Mouse (Mus musculus) monocyte, adult 59 days (primary cell): ENCODE measurements around the gene Tsga10. TPM values are rescaled to one million over a fixed set of nuclear protein-coding genes. Genes with fewer than 3 reads are reported as not detected.

ENCODE experiments used
- total RNA-seq, 2 experiments: library from RNA; stranded (reverse); gene quantifications; one replicate each; pipeline ENCODE4 v1.2.4; 2023

Gene Tsga10
- total RNA-seq, result 10 to 100 TPM; 15.0 to 15.5 TPM

DNA sequence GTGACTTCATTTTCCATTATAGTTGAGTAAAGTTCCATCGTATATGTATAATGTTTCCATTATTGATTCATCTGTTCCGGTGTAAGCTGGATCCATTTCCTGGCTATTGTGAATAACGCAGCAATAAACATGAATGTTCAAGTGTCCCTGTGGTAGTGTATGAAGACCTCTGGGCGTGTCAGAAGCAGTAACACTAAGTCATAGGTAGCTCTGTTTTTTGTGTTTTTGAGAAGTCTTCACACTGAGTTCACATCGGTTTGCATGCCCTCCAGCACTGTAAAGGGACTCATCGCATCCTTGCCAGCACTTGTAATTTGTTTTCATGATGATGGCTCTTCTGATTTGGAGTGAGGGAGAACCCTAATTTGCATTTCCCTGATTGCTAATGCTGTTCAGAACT, at the start of gene Tsga10:
Gene Tsga10 (minus strand): TSS at position 144 of the 400 bp plus-strand sequence.

DNA sequence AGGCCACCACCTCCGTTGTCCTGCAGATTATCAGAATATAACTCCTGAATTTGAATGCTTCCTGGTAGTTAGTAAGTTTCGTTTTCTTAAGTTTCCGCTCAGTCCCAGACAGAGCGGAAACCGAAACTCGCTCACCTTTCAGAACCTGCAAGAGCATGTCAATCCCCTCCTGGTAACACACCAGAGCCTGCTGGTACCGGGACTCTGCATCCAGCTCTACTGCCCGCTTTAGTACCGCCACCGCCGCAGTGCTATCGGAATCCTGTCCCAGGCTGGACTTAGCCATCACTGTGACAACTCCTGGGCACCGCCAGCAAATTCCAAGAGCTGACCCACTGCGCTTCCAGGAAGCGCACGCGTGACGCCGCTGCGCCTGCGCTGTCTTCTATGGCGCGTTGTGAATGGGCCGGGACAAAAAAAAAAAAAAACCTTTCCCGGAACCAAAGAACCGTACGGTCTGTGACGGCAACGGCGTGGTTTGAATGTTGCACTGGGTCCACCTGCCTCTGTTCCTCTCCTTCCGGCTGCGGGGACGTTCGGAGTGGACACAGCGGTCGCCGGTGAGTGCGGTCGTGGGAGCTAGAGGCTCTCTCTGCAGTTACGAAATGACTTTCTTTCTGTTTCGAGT, 23.9 kb upstream of the Tsga10 start, which contains the start of the genes Mitd1 and Mrpl30:
Gene Mitd1 (minus strand): TSS at position 387 of the 628 bp plus-strand sequence.
Gene Mrpl30 (plus strand): TSS at position 453 of the 628 bp plus-strand sequence.

DNA sequence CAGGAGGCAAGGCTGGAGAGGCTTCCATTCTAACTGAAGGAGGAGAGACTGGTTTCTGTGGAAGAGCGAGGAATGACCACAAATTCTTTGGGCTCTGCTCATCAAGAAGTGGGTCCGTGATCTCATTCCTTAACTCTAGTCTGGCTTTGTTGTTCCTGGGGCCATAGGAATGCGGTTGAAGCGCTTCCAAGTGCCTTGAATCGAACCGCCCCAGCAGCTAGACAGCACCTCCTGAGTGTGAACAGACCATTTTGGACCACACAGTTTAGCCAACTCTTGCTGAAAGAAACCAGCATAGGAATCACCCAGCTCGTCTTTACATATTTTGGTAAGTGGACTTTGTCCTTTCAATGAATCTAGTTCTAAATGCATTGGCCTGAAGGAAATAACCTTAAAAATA, 5.5 kb upstream of the Tsga10 start, which contains the start of gene Lipt1:
Gene Lipt1 (plus strand): TSS at position 35 of the 400 bp plus-strand sequence.

DNA sequence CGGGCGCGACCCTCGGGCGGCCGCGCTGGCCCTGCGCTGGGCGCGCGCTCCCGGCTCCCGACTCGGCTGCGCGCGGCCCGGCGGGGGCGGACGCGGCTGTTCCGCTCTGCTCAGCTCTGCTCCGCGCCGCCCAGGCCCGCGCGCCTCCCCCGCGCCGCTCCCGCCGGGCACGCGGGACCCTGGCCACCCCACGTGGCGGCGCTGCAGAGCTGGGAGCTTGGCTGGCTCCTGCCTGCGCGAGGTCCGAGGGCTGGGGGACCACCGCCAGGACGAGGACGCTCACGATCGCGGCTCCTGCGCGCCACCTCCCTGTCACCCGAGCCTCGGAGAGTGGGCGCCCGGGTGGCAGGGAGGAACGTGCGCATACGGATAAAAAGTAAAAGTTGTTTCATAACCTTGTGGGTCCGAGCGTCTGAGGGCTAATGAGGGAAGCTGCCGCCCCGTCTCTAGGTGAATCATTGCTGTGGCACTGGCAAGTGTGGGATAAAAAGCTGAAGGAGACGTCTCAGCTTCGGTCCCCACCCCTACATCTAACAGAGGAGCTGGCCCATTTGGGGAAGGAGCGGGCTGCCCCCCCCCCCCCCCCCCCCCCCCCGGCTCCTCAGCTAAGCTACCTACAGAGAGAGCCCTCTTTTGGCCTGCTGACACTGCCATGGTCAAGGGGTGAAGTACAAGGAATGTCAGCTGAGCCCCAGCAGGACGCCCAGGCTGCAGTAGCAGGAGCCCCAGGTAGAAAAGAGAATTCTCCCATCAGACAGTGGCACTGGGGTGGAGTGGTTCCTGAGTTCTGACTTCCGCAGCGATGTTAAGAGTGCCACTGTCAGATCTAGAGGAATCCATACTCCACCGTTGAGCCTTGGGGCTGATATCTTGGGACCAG, 146.2 kb downstream of the Tsga10 start, which contains the start of gene 2010300C02Rik:
Gene 2010300C02Rik (minus strand): TSS at position 325 of the 880 bp plus-strand sequence.

Other genes with a start within 250 kb of the Tsga10 start
- gene 2010300C02Rik, start 146.3 kb downstream of the Tsga10 start, total RNA-seq, result under 1 TPM; 0.13 to 0.15 TPM
- 1 to 10 TPM in 1 of 2 experiments, under 1 TPM in 1; 0.49 to 1.2 TPM for gene Lipt1, start 5.3 kb upstream of the Tsga10 start, total RNA-seq
- 10 to 100 TPM; 13.0 to 15.0 TPM for gene Mitd1, start 24.0 kb upstream of the Tsga10 start, total RNA-seq
- gene Mrpl30, start 24.0 kb upstream of the Tsga10 start, total RNA-seq, result 100 to 1,000 TPM; 111 to 113 TPM
- gene Lyg2, start 50.1 kb upstream of the Tsga10 start, total RNA-seq, result not detected
- gene Lyg1, start 91.3 kb upstream of the Tsga10 start, total RNA-seq, result not detected
- gene Txndc9, start 131.5 kb upstream of the Tsga10 start, total RNA-seq, result 10 to 100 TPM; 47.3 to 49.4 TPM
- gene Eif5b, start 131.6 kb upstream of the Tsga10 start, total RNA-seq, result 10 to 100 TPM; 37.7 to 45.7 TPM